Mouse (Mus musculus) induced T-regulatory cell, adult 2 months (primary cell): ENCODE results near the gene Akap6.

ENCODE experiments used
- DNase-seq: peaks from one replicate; pipeline ENCODE4 v3.0.0-alpha.2; 2012; ENCODE audit warnings: low read depth

The Akap6 gene

DNA sequence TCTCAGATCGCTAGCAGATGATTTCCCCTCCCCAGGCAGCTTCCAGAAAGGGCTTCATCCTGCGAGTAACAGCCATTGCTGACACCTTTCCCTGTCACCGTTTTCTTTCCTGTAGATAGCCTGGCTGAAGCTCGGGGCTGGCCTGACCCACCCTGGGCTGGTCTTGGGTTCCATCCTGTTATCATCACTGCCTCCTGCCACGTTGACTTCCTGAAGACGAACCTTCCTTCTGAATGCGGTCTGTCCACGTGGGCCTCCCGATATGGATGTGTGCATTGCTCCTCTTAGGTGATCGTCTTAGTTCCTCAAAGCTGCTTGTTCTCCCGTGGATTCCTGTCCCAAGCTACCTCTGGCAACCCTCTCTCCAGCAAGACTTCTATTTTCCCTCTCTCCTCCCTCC is 448.5 kb downstream of the Akap6 start:
- DNase-seq: no peak

DNA sequence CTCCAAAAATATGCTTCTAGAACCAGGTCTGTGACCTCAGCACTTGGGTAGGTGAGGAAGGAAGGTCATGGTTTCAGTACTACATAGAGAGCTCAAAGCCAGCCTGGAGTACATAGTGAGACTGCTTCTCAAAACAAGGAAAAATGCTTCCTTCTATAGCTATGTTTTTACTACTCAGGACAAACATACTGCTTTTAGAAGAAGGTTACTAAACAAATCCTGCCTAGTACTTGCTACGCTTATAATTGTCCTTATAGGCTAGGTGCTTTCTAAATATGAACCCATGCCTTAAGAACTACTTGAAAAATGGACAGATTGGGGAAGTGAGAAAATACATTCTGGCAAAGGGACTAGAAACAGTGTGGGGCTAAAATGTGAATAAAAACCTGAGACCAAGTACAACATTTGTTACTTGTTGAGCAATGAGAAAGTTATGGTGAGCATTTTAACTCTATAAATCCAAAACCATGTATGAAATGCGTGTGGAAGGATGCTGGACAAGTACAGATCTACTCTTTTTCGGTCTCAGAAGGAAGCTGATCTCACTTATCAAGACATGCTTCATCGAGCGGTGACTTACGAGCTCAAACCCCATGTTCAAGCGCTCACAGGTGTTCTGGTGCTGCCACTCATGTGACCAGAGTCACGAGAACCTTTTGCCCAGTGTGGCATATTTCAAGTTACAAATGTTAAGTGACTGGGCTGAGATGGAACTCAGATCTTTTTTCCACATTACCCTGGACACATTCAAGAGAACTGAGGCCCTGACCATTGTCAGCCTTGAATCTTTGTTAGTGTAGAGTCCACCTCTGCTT is 469.2 kb downstream of the Akap6 start:
- no peak for DNase-seq

DNA sequence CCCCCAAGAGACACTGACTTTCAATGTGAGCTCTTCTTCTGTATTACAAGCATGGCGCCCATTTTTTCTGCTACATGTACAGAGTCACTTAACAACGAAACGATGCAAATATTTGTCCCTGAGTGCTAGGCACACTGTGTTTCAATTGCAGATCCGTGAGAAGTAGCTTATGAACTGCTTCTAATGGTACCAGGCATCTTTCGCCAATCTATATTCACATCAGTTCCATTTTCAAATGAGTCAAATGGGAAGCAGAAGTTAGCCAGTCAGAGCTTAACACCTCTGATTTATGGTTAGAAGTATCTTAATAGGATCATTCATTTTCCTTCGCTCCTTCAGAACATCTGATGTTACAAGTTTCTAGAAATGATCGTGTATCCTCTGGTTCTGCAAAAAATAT is 492.3 kb downstream of the Akap6 start:
- DNase-seq: no peak

- DNase-seq: no peak
Measured at GRCm38 (mm10) chr12:53193664-53194063, 494.5 kb downstream of the Akap6 start.
